Mouse (Mus musculus) thymus, adult 2 months (tissue): Measurements from ENCODE around the gene Olfr6. TPM values are rescaled to one million over a fixed set of nuclear protein-coding genes. Genes with fewer than 3 reads are reported as not detected.
"Not testable (repeated sequence)": the region's sequence is repeated elsewhere in the genome, so short reads cannot be mapped to it uniquely, and the experiment has no call there.

Experiments used
- DNase-seq: peaks from one replicate; pipeline ENCODE4 v3.0.0; 2021
- H3K27ac ChIP-seq: fragments of 200-500 bp; 2 replicates; pipeline ENCODE4 v1.5.1; 2012; ENCODE audit warnings: low read length, control low read depth; ENCODE audit not compliant: control insufficient read depth, insufficient read depth
- H3K27me3 ChIP-seq: fragments of 200-500 bp; 2 replicates; pipeline ENCODE4 v1.6.1; 2012; ENCODE audit warnings: mild to moderate bottlenecking, low read length, moderate library complexity, mixed read lengths; ENCODE audit not compliant: control insufficient read depth, insufficient read depth
- H3K36me3 ChIP-seq: fragments of 200-500 bp; 2 replicates; pipeline ENCODE4 v1.6.1; 2012; ENCODE audit warnings: mild to moderate bottlenecking, low read length, moderate library complexity; ENCODE audit not compliant: control insufficient read depth, insufficient read depth
- H3K4me1 ChIP-seq: fragments of 200-500 bp; replicated peaks from 2 replicates; pipeline ENCODE4 v1.6.1; 2012; ENCODE audit warnings: low read length; ENCODE audit not compliant: control insufficient read depth, insufficient read depth
- H3K4me3 ChIP-seq: fragments of 200-500 bp; 2 replicates; pipeline ENCODE4 v1.5.1; 2012; ENCODE audit warnings: mild to moderate bottlenecking, low read length, control low read depth, moderate library complexity; ENCODE audit not compliant: control insufficient read depth, insufficient read depth
- CTCF ChIP-seq: fragments of 200-500 bp; IDR thresholded peaks from 2 replicates; pipeline ENCODE4 v1.5.1; 2012; ENCODE audit warnings: mild to moderate bottlenecking, control low read depth, low read length, moderate library complexity, borderline replicate concordance; ENCODE audit not compliant: control insufficient read depth, poor library complexity, insufficient read depth; ENCODE audit errors: extremely low read depth
- POLR2A ChIP-seq: fragments of 200-500 bp; IDR thresholded peaks from 2 replicates; pipeline ENCODE4 v1.6.1; 2012; ENCODE audit warnings: mild to moderate bottlenecking, low read length, control low read depth, moderate library complexity; ENCODE audit not compliant: control insufficient read depth, poor library complexity, insufficient read depth; ENCODE audit errors: extremely low read depth
- WGBS: fragments of 180-500 bp; shearing (Covaris S2); methylation state at CpG from one replicate; pipeline ENCODE4 v1.1.7; 2018; 5-methylcytosine and 5-hydroxymethylcytosine counted together
- polyA plus RNA-seq: library from polyadenylated mRNA; depleted of rRNA; stranded (reverse); fragments of >200 nt; gene quantifications from 2 replicates; pipeline ENCODE4 v1.2.3, GENCODE M21; 2012; rRNA removed

Gene Olfr6
- polyA plus RNA-seq, result not detected in 2 replicates

- WGBS, result 91% methylated on average over 1 of the region's 1 CpGs
- TF ChIP-seq CTCF (no peak), POLR2A (no peak)
- Histone ChIP-seq H3K36me3 (no peaks in the 10 kb centered on the region), H3K27me3 (no peaks in the 10 kb centered on the region), H3K4me1 (no peaks in the 10 kb centered on the region), H3K4me3 (no peak within 1 kb of the TSS), H3K27ac (no peak within 1 kb of the TSS)
- DNase-seq, result no peak
Observed at GRCm38 (mm10) chr7:106963837-106964236, at the start of gene Olfr6. Gene Olfr6 (minus strand): TSS chr7:106963937.

DNA sequence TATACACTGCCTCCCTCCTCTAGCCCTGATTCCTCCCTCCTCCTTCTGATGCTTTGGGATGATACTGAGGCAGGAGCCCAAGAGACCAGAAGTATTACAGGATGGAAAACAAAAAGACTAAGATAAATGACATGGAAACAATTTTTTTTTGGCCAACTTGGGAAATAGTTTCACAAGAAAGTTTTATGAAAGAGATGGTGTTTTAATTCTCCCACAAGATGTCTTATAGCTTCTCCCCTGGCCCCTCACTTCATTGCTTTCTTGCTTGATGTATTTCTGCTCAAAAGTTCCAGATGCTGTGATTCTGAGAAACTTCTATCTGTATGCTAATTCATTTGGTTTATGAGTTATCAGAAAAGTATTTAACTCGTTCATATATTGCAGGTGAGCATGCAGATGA is 42.2 kb upstream of the Olfr6 start, which contains the start of gene Olfr2:
Gene Olfr2 (minus strand): TSS at position 101 of the 400 bp plus-strand sequence.
- no peaks in the 10 kb centered on the region for H3K4me1 ChIP-seq
- H3K4me3 ChIP-seq, result no peak within 1 kb of the TSS
- no peaks in the 10 kb centered on the region for H3K27me3 ChIP-seq
- DNase-seq, result no peak
- 67% methylated on average over 1 of the region's 1 CpGs for WGBS
- TF ChIP-seq POLR2A, result no peak
- no peak for TF ChIP-seq CTCF
- H3K27ac ChIP-seq, result no peak within 1 kb of the TSS
- no peaks in the 10 kb centered on the region for H3K36me3 ChIP-seq

DNA sequence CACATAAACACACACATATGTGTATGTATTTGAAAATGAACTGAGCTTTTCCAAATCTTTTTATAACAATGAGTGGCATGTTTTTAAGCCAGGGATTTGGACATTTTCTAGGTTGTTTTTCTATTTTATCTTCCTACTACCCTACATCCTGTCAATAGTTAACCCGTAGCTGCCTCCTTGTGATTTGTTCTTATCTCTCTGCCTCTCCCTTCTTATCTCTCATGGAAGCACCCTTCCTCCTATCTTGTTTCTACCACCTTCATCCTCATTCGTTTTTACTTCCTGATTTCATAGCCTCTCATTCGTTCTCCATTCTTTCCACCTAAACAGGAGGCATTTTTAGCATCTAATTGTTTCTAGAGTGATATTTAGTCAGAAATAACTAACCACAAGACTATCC is 40.4 kb upstream of the Olfr6 start:
- Histone ChIP-seq H3K4me3 (no peak overlapping the region), H3K36me3 (no peaks in the 10 kb centered on the region), H3K27ac (no peak overlapping the region), H3K27me3 (no peaks in the 10 kb centered on the region), H3K4me1 (no peaks in the 10 kb centered on the region)
- WGBS, result 37% methylated on average over 3 of the region's 3 CpGs
- no peak for TF ChIP-seq POLR2A
- no peak for TF ChIP-seq CTCF
- DNase-seq, result no peak

DNA sequence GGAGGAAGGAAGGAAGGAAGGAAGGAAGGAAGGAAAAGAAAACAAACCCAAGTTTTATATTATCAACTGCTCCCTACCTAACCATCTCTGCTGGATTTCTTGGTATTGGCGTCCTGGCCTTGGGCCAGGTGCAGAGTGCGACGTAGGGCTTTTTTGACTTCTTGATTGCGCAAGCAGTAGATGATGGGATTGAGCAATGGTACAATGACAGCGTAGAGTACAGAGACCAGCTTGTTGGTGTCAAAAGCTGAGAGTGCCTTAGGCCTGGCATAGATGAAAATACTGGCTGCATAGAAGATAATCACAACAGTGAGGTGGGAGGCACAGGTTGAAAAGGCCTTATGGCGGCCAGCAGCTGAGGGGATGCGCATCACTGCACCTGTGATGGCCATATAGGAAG is 37.1 kb upstream of the Olfr6 start:
- TF ChIP-seq POLR2A (no peak), CTCF (no peak)
- WGBS, result 93% methylated on average over 7 of the region's 7 CpGs
- no peak for DNase-seq
- no peak overlapping the region for H3K27ac ChIP-seq
- no peaks in the 10 kb centered on the region for H3K4me1 ChIP-seq
- no peaks in the 10 kb centered on the region for H3K27me3 ChIP-seq
- H3K4me3 ChIP-seq, result no peak overlapping the region
- no peaks in the 10 kb centered on the region for H3K36me3 ChIP-seq

DNA sequence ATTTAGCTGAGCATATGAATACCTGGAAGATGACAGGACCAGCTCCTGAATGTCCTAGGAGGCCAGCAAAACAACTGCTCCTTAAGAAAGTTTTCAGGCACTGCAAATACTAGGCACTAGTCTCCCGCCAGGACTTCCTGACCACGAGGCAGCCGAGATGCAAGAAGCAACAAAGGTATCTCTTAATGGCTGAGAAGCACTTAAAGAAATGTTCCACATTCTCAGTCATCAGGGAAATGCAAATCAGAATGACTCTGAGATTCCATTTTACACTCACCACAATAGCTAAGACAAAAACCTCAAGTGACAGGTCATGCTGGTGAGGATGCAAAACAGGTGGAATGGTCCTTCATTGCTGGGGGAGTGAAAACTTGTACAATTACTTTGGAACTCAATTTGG is 21.5 kb upstream of the Olfr6 start:
- H3K4me3 ChIP-seq, result no peak overlapping the region
- 94% methylated on average over 3 of the region's 3 CpGs for WGBS
- H3K27ac ChIP-seq, result no peak overlapping the region
- DNase-seq, result no peak
- H3K36me3 ChIP-seq, result no peaks in the 10 kb centered on the region
- no peak for TF ChIP-seq POLR2A
- no peak for TF ChIP-seq CTCF
- H3K4me1 ChIP-seq, result no peaks in the 10 kb centered on the region
- no peaks in the 10 kb centered on the region for H3K27me3 ChIP-seq

DNA sequence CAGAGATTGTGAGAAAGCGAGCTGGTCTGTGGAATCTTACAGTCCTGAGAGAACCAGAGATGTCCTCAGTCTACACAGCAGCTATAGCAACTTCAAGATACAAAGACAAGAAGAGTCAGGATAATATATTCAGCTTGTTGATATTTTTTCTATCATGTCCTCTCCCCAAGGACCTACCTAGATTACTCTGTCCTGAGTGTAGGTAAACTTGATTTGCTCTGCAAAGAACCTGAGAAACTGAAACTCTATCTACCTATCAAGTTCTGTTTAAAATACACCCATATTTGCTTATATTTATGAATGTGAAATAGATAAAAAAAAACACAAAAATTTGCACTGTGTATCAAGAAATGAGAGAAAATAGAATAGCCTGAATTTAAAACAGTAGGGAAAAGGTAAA is 11.6 kb upstream of the Olfr6 start, which contains the start of gene Olfr711:
Gene Olfr711 (minus strand): TSS at position 101 of the 400 bp plus-strand sequence.
- 77% methylated on average over 1 of the region's 1 CpGs for WGBS

GRCm38 (mm10) chr7:106967503-106967902 is 3.8 kb upstream of the Olfr6 start:
- H3K27me3 ChIP-seq, H3K4me1 ChIP-seq, H3K4me3 ChIP-seq, H3K27ac ChIP-seq, H3K36me3 ChIP-seq, DNase-seq: not testable (repeated sequence)

More for the DNA sequence above, 11.6 kb upstream of the Olfr6 start, which contains the start of gene Olfr711:
- H3K27me3 ChIP-seq, result no peaks in the 10 kb centered on the region
- TF ChIP-seq POLR2A (no peak), CTCF (no peak)
- H3K27ac ChIP-seq, result no peak within 1 kb of the TSS
- H3K4me1 ChIP-seq, result no peaks in the 10 kb centered on the region
- no peak for DNase-seq
- no peaks in the 10 kb centered on the region for H3K36me3 ChIP-seq
- no peak within 1 kb of the TSS for H3K4me3 ChIP-seq
